Mouse (Mus musculus): ENCODE results near the gene Nkx2-3. TPM values are rescaled to one million over a fixed set of nuclear protein-coding genes. Genes with fewer than 3 reads are reported as not detected.

The Nkx2-3 gene
- not detected for polyA plus RNA-seq (2014; fragmentation: Illumina TruSeq; extraction: RNeasy Lipid Tissue Mini Kit (QIAGEN cat#74804); ENCODE audit: low read depth, low replicate concordance)

GRCm38 (mm10) chr19:43612051-43612450, at the start of gene Nkx2-3:
TSS of gene Nkx2-3 (plus strand) at chr19:43612325.

Other genes starting within 250 kb of the Nkx2-3 start
- not detected for gene Hpse2, start 224.0 kb upstream of the Nkx2-3 start, polyA plus RNA-seq (2014; fragmentation: Illumina TruSeq; extraction: RNeasy Lipid Tissue Mini Kit (QIAGEN cat#74804); ENCODE audit: low read depth, low replicate concordance)
- gene Cnnm1, start 171.9 kb upstream of the Nkx2-3 start, polyA plus RNA-seq (2014; fragmentation: Illumina TruSeq; extraction: RNeasy Lipid Tissue Mini Kit (QIAGEN cat#74804); ENCODE audit: low read depth, low replicate concordance), result 0.24 TPM
- gene Got1, start 87.7 kb upstream of the Nkx2-3 start, polyA plus RNA-seq (2014; fragmentation: Illumina TruSeq; extraction: RNeasy Lipid Tissue Mini Kit (QIAGEN cat#74804); ENCODE audit: low read depth, low replicate concordance), result 13.5 TPM
- gene Slc25a28, start 62.6 kb downstream of the Nkx2-3 start, polyA plus RNA-seq (2014; fragmentation: Illumina TruSeq; extraction: RNeasy Lipid Tissue Mini Kit (QIAGEN cat#74804); ENCODE audit: low read depth, low replicate concordance), result 58.8 TPM
- 9.8 TPM for gene Entpd7, start 77.3 kb downstream of the Nkx2-3 start, polyA plus RNA-seq (2014; fragmentation: Illumina TruSeq; extraction: RNeasy Lipid Tissue Mini Kit (QIAGEN cat#74804); ENCODE audit: low read depth, low replicate concordance)
- 16.6 TPM for gene Cutc, start 140.7 kb downstream of the Nkx2-3 start, polyA plus RNA-seq (2014; fragmentation: Illumina TruSeq; extraction: RNeasy Lipid Tissue Mini Kit (QIAGEN cat#74804); ENCODE audit: low read depth, low replicate concordance)
- 36.5 TPM for gene Cox15, start 140.7 kb downstream of the Nkx2-3 start, polyA plus RNA-seq (2014; fragmentation: Illumina TruSeq; extraction: RNeasy Lipid Tissue Mini Kit (QIAGEN cat#74804); ENCODE audit: low read depth, low replicate concordance)
- 0.26 TPM for gene Abcc2, start 169.9 kb downstream of the Nkx2-3 start, polyA plus RNA-seq (2014; fragmentation: Illumina TruSeq; extraction: RNeasy Lipid Tissue Mini Kit (QIAGEN cat#74804); ENCODE audit: low read depth, low replicate concordance)